Mouse (Mus musculus): Measurements from ENCODE around the gene Cmss1.

- TF ChIP-seq POLR2A (IDR thresholded peaks at IDR 0.05; ENCODE audit: borderline replicate concordance, low read depth, low read length) (no peak), CTCF (IDR thresholded peaks at IDR 0.05; ENCODE audit: low read depth, low read length) (no peak)
These were observed 250.2 kb downstream of the Cmss1 start for GRCm38 (mm10) chr16:57356454-57356853.

Measured in bone marrow macrophage, adult 2 months (primary cell).